Mouse (Mus musculus): ENCODE results near the gene Ogfrl1. TPM values are rescaled to one million over a fixed set of nuclear protein-coding genes. Genes with fewer than 3 reads are reported as not detected.

Gene Ogfrl1
- polyA plus RNA-seq (2012; ENCODE audit: insufficient read depth, low replicate concordance) = 20.8 and 22.0 TPM in 2 replicates

- no peak within 1 kb of the TSS for H3K4me3 ChIP-seq (replicated peaks)
- no peaks in the 10 kb centered on the region for H3K27me3 ChIP-seq (replicated peaks)
- TF ChIP-seq FLI1 (IDR thresholded peaks at IDR 0.05; ENCODE audit: low read length) (no peak), GATA1 (IDR thresholded peaks at IDR 0.05; ENCODE audit: borderline replicate concordance, low read length) (no peak)
- peaks cover 27% of the 10 kb centered on the region for H3K4me1 ChIP-seq
- no peaks in the 10 kb centered on the region for H3K9me3 ChIP-seq
- no peaks in the 10 kb centered on the region for H3K36me3 ChIP-seq (replicated peaks; ENCODE audit: low read length)
These were observed at the start of gene Ogfrl1 for GRCm38 (mm10) chr1:23397623-23398022. Gene Ogfrl1 (minus strand): TSS chr1:23397772.

DNA sequence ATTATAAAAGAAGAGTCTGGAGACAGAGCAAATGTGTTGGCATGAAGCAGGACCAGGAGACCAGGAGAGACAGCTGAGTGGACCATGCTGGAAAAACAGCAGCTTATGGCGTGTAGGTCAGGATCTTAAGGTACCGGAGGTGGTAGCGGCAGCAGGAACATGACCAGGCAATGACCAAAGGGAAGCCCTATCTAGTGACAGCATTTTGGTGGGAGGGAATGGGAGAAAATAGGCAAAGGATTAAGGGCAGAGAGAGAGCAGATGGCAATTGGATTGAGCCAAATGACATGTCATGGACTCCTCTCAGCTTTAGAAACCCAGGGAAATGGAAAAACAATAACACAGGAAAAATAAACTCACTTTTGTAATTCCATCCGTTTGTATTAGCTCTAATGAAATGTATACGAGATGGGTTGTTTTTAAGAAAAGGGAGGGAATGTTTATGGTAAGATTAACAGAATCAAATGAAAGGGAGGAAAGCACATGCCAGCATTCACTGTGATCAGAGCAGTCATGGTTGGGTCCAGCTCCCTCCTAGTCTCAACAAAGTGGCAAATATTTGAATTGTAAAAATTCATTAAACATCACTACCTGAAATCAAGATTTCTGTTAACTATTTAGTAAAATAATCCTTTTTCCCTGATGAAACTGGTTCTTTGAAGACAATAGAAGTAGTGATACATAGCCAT lies 48.3 kb upstream of the Ogfrl1 start:
- TF ChIP-seq GATA1 (IDR thresholded peaks at IDR 0.05; ENCODE audit: borderline replicate concordance, low read length) = no peak
- no peak for TF ChIP-seq FLI1 (IDR thresholded peaks at IDR 0.05; ENCODE audit: low read length)
- H3K9me3 ChIP-seq = no peaks in the 10 kb centered on the region
- no peaks in the 10 kb centered on the region for H3K36me3 ChIP-seq (replicated peaks; ENCODE audit: low read length)
- H3K4me1 ChIP-seq = no peaks in the 10 kb centered on the region
- no peak overlapping the region for H3K4me3 ChIP-seq (replicated peaks)
- no peaks in the 10 kb centered on the region for H3K27me3 ChIP-seq (replicated peaks)

DNA sequence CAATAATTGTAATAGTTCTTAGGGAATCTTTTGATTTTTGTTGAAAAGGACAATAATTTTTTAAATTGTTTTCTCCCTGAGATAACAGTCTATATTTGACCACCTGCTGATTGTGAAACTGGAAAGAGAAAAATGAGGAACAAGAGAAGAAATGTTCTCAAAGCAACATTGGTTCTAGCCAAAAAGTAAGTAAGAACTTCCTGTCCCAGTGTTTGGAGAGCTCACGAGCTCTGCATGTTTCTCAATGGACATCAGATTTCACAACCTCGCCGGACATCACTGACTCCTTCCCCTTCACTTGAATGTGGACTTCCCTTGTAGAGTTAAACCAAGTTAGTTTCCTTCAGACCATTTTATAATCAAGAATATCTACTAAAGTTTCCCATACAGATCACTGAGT lies 36.0 kb upstream of the Ogfrl1 start:
- Histone ChIP-seq H3K27me3 (replicated peaks) (no peaks in the 10 kb centered on the region), H3K9me3 (no peaks in the 10 kb centered on the region), H3K4me1 (no peaks in the 10 kb centered on the region), H3K36me3 (replicated peaks; ENCODE audit: low read length) (no peaks in the 10 kb centered on the region), H3K4me3 (replicated peaks) (no peak overlapping the region)
- TF ChIP-seq GATA1 (IDR thresholded peaks at IDR 0.05; ENCODE audit: borderline replicate concordance, low read length) (no peak), FLI1 (IDR thresholded peaks at IDR 0.05; ENCODE audit: low read length) (no peak)

DNA sequence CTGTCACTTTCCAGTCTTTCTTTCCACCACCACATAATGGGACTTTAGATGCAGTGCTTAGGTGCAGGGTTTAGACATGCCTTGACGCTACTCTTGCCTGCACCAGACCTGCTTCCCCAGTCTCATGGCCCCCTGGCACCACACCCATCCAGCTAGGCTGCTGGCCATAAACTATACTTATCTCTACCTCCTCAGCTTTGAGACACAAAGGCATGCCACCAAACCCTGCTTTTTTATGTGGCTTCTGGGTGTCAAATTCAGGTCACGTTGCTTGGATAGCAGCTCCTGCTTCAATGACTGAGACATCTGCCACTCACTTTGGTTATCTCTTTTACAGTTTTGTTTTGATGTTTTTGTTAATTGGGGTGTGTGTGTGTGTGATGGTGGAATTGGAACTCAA lies 28.9 kb upstream of the Ogfrl1 start:
- H3K27me3 ChIP-seq (replicated peaks) = peaks cover 3% of the 10 kb centered on the region
- TF ChIP-seq FLI1 (IDR thresholded peaks at IDR 0.05; ENCODE audit: low read length) (no peak), GATA1 (IDR thresholded peaks at IDR 0.05; ENCODE audit: borderline replicate concordance, low read length) (no peak)
- H3K9me3 ChIP-seq = peaks cover 23% of the 10 kb centered on the region
- no peaks in the 10 kb centered on the region for H3K36me3 ChIP-seq (replicated peaks; ENCODE audit: low read length)
- H3K4me3 ChIP-seq (replicated peaks) = no peak overlapping the region
- no peaks in the 10 kb centered on the region for H3K4me1 ChIP-seq

GRCm38 (mm10) chr1:23418941-23419340 lies 21.4 kb upstream of the Ogfrl1 start:
- Histone ChIP-seq H3K4me1 (peaks cover 20% of the 10 kb centered on the region), H3K27me3 (replicated peaks) (no peaks in the 10 kb centered on the region)

DNA sequence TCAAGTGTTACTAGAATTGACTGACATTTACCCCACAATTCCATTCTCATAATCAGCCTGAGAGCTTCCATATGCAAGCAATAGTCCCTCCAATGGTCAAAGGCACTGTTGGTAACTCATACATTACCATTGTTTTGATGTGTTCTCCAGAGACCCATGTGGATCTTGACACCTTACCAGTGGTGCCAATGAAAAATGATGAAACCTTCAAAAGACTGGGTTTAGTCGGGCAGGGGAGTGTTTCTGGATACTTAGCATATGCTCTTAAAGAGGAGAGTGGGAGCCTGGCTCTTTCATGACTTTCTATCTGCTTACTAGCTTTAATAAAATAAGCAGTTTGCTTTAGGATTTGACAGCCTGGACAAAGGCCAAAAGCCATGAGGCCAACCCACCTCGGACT lies 20.5 kb upstream of the Ogfrl1 start:
- Histone ChIP-seq H3K4me1 (peaks cover 20% of the 10 kb centered on the region), H3K36me3 (replicated peaks; ENCODE audit: low read length) (no peaks in the 10 kb centered on the region), H3K9me3 (no peaks in the 10 kb centered on the region), H3K4me3 (replicated peaks) (no peak overlapping the region), H3K27me3 (replicated peaks) (no peaks in the 10 kb centered on the region)
- TF ChIP-seq GATA1 (IDR thresholded peaks at IDR 0.05; ENCODE audit: borderline replicate concordance, low read length) (no peak), FLI1 (IDR thresholded peaks at IDR 0.05; ENCODE audit: low read length) (no peak)

More at GRCm38 (mm10) chr1:23418941-23419340, 21.4 kb upstream of the Ogfrl1 start:
- no peaks in the 10 kb centered on the region for H3K9me3 ChIP-seq
- TF ChIP-seq GATA1 (IDR thresholded peaks at IDR 0.05; ENCODE audit: borderline replicate concordance, low read length) (no peak), FLI1 (IDR thresholded peaks at IDR 0.05; ENCODE audit: low read length) (no peak)
- no peak overlapping the region for H3K4me3 ChIP-seq (replicated peaks)
- no peaks in the 10 kb centered on the region for H3K36me3 ChIP-seq (replicated peaks; ENCODE audit: low read length)

DNA sequence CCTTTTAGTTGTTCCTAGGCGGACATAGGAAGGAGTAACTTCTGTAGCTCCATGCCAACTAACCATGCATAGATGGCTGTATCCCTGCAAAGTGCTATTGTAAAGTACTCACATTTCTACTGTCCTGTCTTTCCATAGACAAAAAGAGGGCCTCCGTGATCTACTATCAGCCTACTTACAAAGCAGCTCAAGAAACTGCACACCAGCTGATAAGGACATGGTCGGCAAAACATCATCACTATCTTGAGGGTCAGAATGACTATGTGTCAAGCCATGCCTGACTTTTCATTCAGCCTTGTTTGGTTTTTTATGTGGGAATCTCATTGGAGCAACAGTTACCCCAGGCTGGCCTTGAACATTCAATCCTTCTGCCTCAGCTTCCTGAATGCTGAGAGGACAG lies 20.0 kb upstream of the Ogfrl1 start:
- no peaks in the 10 kb centered on the region for H3K36me3 ChIP-seq (replicated peaks; ENCODE audit: low read length)
- TF ChIP-seq FLI1 (IDR thresholded peaks at IDR 0.05; ENCODE audit: low read length) (no peak), GATA1 (IDR thresholded peaks at IDR 0.05; ENCODE audit: borderline replicate concordance, low read length) (no peak)
- no peaks in the 10 kb centered on the region for H3K9me3 ChIP-seq
- H3K4me1 ChIP-seq = peaks cover 20% of the 10 kb centered on the region
- no peak overlapping the region for H3K4me3 ChIP-seq (replicated peaks)
- H3K27me3 ChIP-seq (replicated peaks) = no peaks in the 10 kb centered on the region

GRCm38 (mm10) chr1:23411533-23411932 lies 14.0 kb upstream of the Ogfrl1 start:
- H3K4me1 ChIP-seq = no peaks in the 10 kb centered on the region
- no peak for TF ChIP-seq FLI1 (IDR thresholded peaks at IDR 0.05; ENCODE audit: low read length)
- no peaks in the 10 kb centered on the region for H3K27me3 ChIP-seq (replicated peaks)
- H3K4me3 ChIP-seq (replicated peaks) = no peak overlapping the region
- no peaks in the 10 kb centered on the region for H3K9me3 ChIP-seq
- H3K36me3 ChIP-seq (replicated peaks; ENCODE audit: low read length) = no peaks in the 10 kb centered on the region

GRCm38 (mm10) chr1:23409960-23410359 lies 12.4 kb upstream of the Ogfrl1 start:
- no peaks in the 10 kb centered on the region for H3K36me3 ChIP-seq (replicated peaks; ENCODE audit: low read length)
- H3K4me1 ChIP-seq = no peaks in the 10 kb centered on the region
- TF ChIP-seq FLI1 (IDR thresholded peaks at IDR 0.05; ENCODE audit: low read length) (no peak), GATA1 (IDR thresholded peaks at IDR 0.05; ENCODE audit: borderline replicate concordance, low read length) (no peak)
- H3K4me3 ChIP-seq (replicated peaks) = no peak overlapping the region
- H3K9me3 ChIP-seq = no peaks in the 10 kb centered on the region
- no peaks in the 10 kb centered on the region for H3K27me3 ChIP-seq (replicated peaks)

DNA sequence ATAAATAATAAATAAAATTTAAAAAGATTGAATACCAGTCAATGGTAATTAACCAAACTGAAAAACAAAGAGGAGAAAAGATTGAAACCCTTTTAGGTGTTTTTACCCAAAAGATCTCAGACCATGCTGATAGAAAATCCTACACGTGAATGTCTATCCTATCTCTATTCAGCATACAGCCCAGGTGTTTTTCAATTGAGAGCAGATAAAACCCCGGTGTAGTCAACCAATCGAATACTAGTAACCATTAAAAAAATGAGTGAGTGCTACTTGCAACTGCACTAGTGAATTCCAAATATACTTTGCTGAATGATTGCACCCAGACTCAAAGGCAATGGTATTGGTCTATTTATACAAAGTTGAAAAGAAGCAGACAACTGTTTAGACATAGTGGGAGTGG lies 4.8 kb upstream of the Ogfrl1 start:
- TF ChIP-seq GATA1 (IDR thresholded peaks at IDR 0.05; ENCODE audit: borderline replicate concordance, low read length) (no peak), FLI1 (IDR thresholded peaks at IDR 0.05; ENCODE audit: low read length) (no peak)
- no peaks in the 10 kb centered on the region for H3K27me3 ChIP-seq (replicated peaks)
- no peak overlapping the region for H3K4me3 ChIP-seq (replicated peaks)
- H3K36me3 ChIP-seq (replicated peaks; ENCODE audit: low read length) = no peaks in the 10 kb centered on the region
- H3K9me3 ChIP-seq = no peaks in the 10 kb centered on the region
- H3K4me1 ChIP-seq = peaks cover 27% of the 10 kb centered on the region
